Mouse (Mus musculus): ENCODE data around the gene Gm15517.

DNA sequence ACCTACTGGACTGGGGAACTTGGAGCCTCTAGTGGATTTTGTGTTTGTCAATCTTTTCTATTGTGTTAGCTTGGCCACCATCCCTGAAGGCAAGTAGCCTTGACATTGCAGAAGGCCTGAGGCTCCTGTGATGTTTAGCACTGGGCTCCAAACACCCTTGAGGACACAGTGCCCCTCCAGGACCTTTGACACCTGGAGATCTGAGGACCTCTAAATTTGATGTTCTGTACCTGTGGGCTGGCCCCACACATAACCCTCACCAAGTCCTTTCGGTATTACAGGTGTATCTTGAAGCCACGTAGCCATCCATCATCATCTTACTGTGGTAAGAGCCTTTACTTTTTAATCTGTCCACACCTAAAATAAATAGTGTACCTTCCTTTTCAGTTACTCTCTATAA lies 13.3 kb upstream of the Gm15517 start:
- TF ChIP-seq POLR2A (IDR thresholded peaks at IDR 0.05; ENCODE audit: borderline replicate concordance, low read depth, low read length) (no peak), CTCF (IDR thresholded peaks at IDR 0.05; ENCODE audit: low read depth, low read length) (no peak)

Measured in bone marrow macrophage, adult 2 months (primary cell).